Mouse (Mus musculus): Measurements from ENCODE around the gene Hist1h2aa.

- TF ChIP-seq CTCF (IDR thresholded peaks at IDR 0.05; ENCODE audit: borderline replicate concordance, insufficient read depth, low read length), result no peak
- no peak for TF ChIP-seq POLR2A (IDR thresholded peaks at IDR 0.05; ENCODE audit: low read depth, low read length)
Measured at GRCm38 (mm10) chr13:23959776-23960175, 25.5 kb downstream of the Hist1h2aa start.

Measured in embryonic fibroblast, embryonic 13.5 days (primary cell).